Mouse (Mus musculus) liver, embryonic 13.5 days (tissue): ENCODE measurements around the gene Akain1. TPM values are rescaled to one million over a fixed set of nuclear protein-coding genes. Genes with fewer than 3 reads are reported as not detected.

ENCODE experiments used
- ATAC-seq: fragments of 200-750 bp; cut with Nextera tagmentation; 2 replicates; pipeline ENCODE4 v1.8.0; 2017; ENCODE audit warnings: low read depth, mild to moderate bottlenecking, moderate number of reproducible peaks, moderate library complexity
- DNase-seq: peaks from one replicate; pipeline ENCODE4 v3.0.0; 2022
- H3K27ac ChIP-seq: fragments of 300-500 bp; sonication (generic); 2 replicates; pipeline ENCODE4 v1.5.1; 2015; ENCODE audit warnings: moderate library complexity, mild to moderate bottlenecking, inconsistent platforms
- H3K27me3 ChIP-seq: fragments of 300-500 bp; sonication (generic); 2 replicates; pipeline ENCODE4 v1.6.1; 2015; ENCODE audit warnings: mild to moderate bottlenecking, inconsistent platforms
- H3K36me3 ChIP-seq: fragments of 300-500 bp; sonication (generic); 2 replicates; pipeline ENCODE4 v1.6.1; 2015; ENCODE audit warnings: mild to moderate bottlenecking, inconsistent platforms
- H3K4me1 ChIP-seq: fragments of 300-500 bp; sonication (generic); replicated peaks from 2 replicates; pipeline ENCODE4 v1.6.1; 2015; ENCODE audit warnings: inconsistent platforms
- H3K4me2 ChIP-seq: fragments of 300-500 bp; sonication (generic); 2 replicates; pipeline ENCODE4 v1.6.1; 2015; ENCODE audit warnings: inconsistent platforms, mild to moderate bottlenecking, moderate library complexity
- H3K4me3 ChIP-seq: fragments of 300-500 bp; sonication (generic); replicated peaks from 2 replicates; pipeline ENCODE4 v1.5.1; 2015; ENCODE audit warnings: mild to moderate bottlenecking, inconsistent platforms
- H3K9ac ChIP-seq: fragments of 300-500 bp; sonication (generic); 2 replicates; pipeline ENCODE4 v1.6.1; 2015; ENCODE audit warnings: mild to moderate bottlenecking, inconsistent platforms
- H3K9me3 ChIP-seq: fragments of 300-500 bp; sonication (generic); replicated peaks from 2 replicates; pipeline ENCODE4 v1.6.1; 2016; ENCODE audit warnings: inconsistent platforms
- WGBS: fragments of 180-500 bp; shearing (Covaris S2); methylation state at CpG from one replicate; pipeline ENCODE4 v1.1.7; 2015; ENCODE audit not compliant: insufficient replicate concordance; 5-methylcytosine and 5-hydroxymethylcytosine counted together
- polyA plus RNA-seq: library from polyadenylated mRNA; unstranded; fragments of >200 nt; fragmentation: Nextera tagmentation; extraction: Ambion mirVana; gene quantifications from 2 replicates; pipeline ENCODE4 v1.2.1, GENCODE M21; 2015

Akain1 gene
- polyA plus RNA-seq, 1 experiment from 2014 or later: not detected

- H3K27ac ChIP-seq: no peak overlapping the region
- no peak overlapping the region for H3K4me2 ChIP-seq
- no peaks in the 10 kb centered on the region; the same call in 1 of the 2 replicates for H3K9me3 ChIP-seq
- DNase-seq (no peak), ATAC-seq (no peak)
- H3K36me3 ChIP-seq: no peaks in the 10 kb centered on the region
- H3K4me1 ChIP-seq: no peaks in the 10 kb centered on the region
- no peak overlapping the region for H3K4me3 ChIP-seq
- no peaks in the 10 kb centered on the region for H3K27me3 ChIP-seq
- 74% methylated on average over 6 of the region's 6 CpGs for WGBS
- H3K9ac ChIP-seq: no peak overlapping the region
Observed at GRCm38 (mm10) chr17:69487884-69488283, 48.8 kb downstream of the Akain1 start.

- Histone ChIP-seq H3K27me3 (no peaks in the 10 kb centered on the region), H3K36me3 (no peaks in the 10 kb centered on the region), H3K4me3 (no peak overlapping the region), H3K4me1 (no peaks in the 10 kb centered on the region), H3K9ac (no peak overlapping the region), H3K27ac (no peak overlapping the region), H3K9me3 (no peaks in the 10 kb centered on the region; the same call in 1 of the 2 replicates), H3K4me2 (no peak overlapping the region)
- WGBS: 76% methylated on average over 5 of the region's 5 CpGs
- DNase-seq (no peak), ATAC-seq (no peak)
Observed at GRCm38 (mm10) chr17:69488826-69489225, 49.7 kb downstream of the Akain1 start.

GRCm38 (mm10) chr17:69492368-69492767 is 53.2 kb downstream of the Akain1 start:
- no peak for ATAC-seq
- WGBS: 68% methylated on average over 6 of the region's 6 CpGs

GRCm38 (mm10) chr17:69495531-69495930 is 56.4 kb downstream of the Akain1 start:
- 21% methylated on average over 2 of the region's 2 CpGs for WGBS
- H3K27me3 ChIP-seq: no peaks in the 10 kb centered on the region
- no peaks in the 10 kb centered on the region for H3K4me1 ChIP-seq
- ATAC-seq: no peak
- no peak for DNase-seq
- no peak overlapping the region for H3K4me3 ChIP-seq
- no peak overlapping the region for H3K4me2 ChIP-seq
- H3K9ac ChIP-seq: no peak overlapping the region
- no peak overlapping the region for H3K27ac ChIP-seq
- H3K9me3 ChIP-seq: no peaks in the 10 kb centered on the region
- no peaks in the 10 kb centered on the region for H3K36me3 ChIP-seq

More at GRCm38 (mm10) chr17:69492368-69492767, 53.2 kb downstream of the Akain1 start:
- no peak overlapping the region for H3K27ac ChIP-seq
- no peak overlapping the region for H3K4me2 ChIP-seq
- H3K4me1 ChIP-seq: no peaks in the 10 kb centered on the region
- no peak for DNase-seq
- no peaks in the 10 kb centered on the region for H3K9me3 ChIP-seq
- no peak overlapping the region for H3K4me3 ChIP-seq
- H3K27me3 ChIP-seq: no peaks in the 10 kb centered on the region
- no peaks in the 10 kb centered on the region for H3K36me3 ChIP-seq
- no peak overlapping the region for H3K9ac ChIP-seq

- no peaks in the 10 kb centered on the region for H3K9me3 ChIP-seq
- H3K27me3 ChIP-seq: no peaks in the 10 kb centered on the region
- ATAC-seq (no peak; the same call in 1 of the 2 replicates), DNase-seq (no peak)
- no peak overlapping the region for H3K9ac ChIP-seq
- 67% methylated on average over 3 of the region's 3 CpGs for WGBS
- no peak overlapping the region for H3K27ac ChIP-seq
- H3K4me2 ChIP-seq: no peak overlapping the region
- H3K36me3 ChIP-seq: no peaks in the 10 kb centered on the region
- no peaks in the 10 kb centered on the region for H3K4me1 ChIP-seq
- H3K4me3 ChIP-seq: no peak overlapping the region
Observed at GRCm38 (mm10) chr17:69496125-69496524, 57.0 kb downstream of the Akain1 start.

GRCm38 (mm10) chr17:69497315-69497714 is 58.2 kb downstream of the Akain1 start:
- H3K9ac ChIP-seq: no peak overlapping the region
- H3K4me3 ChIP-seq: no peak overlapping the region
- no peaks in the 10 kb centered on the region for H3K27me3 ChIP-seq
- 54% methylated on average over 4 of the region's 4 CpGs for WGBS
- no peaks in the 10 kb centered on the region for H3K36me3 ChIP-seq
- H3K4me1 ChIP-seq: no peaks in the 10 kb centered on the region
- DNase-seq (no peak), ATAC-seq (no peak)
- no peak overlapping the region for H3K27ac ChIP-seq
- no peak overlapping the region for H3K4me2 ChIP-seq
- no peaks in the 10 kb centered on the region for H3K9me3 ChIP-seq

GRCm38 (mm10) chr17:69498913-69499312 is 59.8 kb downstream of the Akain1 start:
- no peaks in the 10 kb centered on the region for H3K9me3 ChIP-seq
- 17% methylated on average over 2 of the region's 2 CpGs for WGBS
- no peak overlapping the region for H3K27ac ChIP-seq
- ATAC-seq (no peak), DNase-seq (no peak)
- no peaks in the 10 kb centered on the region for H3K27me3 ChIP-seq
- H3K4me1 ChIP-seq: no peaks in the 10 kb centered on the region
- H3K4me2 ChIP-seq: no peak overlapping the region
- H3K9ac ChIP-seq: no peak overlapping the region
- no peaks in the 10 kb centered on the region for H3K36me3 ChIP-seq
- H3K4me3 ChIP-seq: no peak overlapping the region

- 35% methylated on average over 6 of the region's 6 CpGs for WGBS
- DNase-seq (no peak), ATAC-seq (no peak)
- Histone ChIP-seq H3K9me3 (no peaks in the 10 kb centered on the region), H3K4me3 (no peak overlapping the region), H3K4me1 (no peaks in the 10 kb centered on the region), H3K4me2 (no peak overlapping the region), H3K36me3 (no peaks in the 10 kb centered on the region), H3K27me3 (no peaks in the 10 kb centered on the region), H3K9ac (no peak overlapping the region), H3K27ac (no peak overlapping the region)
Observed at GRCm38 (mm10) chr17:69499441-69499840, 60.3 kb downstream of the Akain1 start.

GRCm38 (mm10) chr17:69506070-69506469 is 66.9 kb downstream of the Akain1 start:
- ATAC-seq: no peak
- H3K9ac ChIP-seq: no peak overlapping the region
- DNase-seq: no peak
- WGBS: 25% methylated on average over 3 of the region's 3 CpGs
- H3K4me1 ChIP-seq: no peaks in the 10 kb centered on the region
- H3K36me3 ChIP-seq: no peaks in the 10 kb centered on the region
- H3K27me3 ChIP-seq: no peaks in the 10 kb centered on the region
- H3K4me2 ChIP-seq: no peak overlapping the region
- no peak overlapping the region for H3K27ac ChIP-seq
- no peaks in the 10 kb centered on the region for H3K9me3 ChIP-seq
- no peak overlapping the region for H3K4me3 ChIP-seq

- Histone ChIP-seq H3K36me3 (no peaks in the 10 kb centered on the region), H3K4me2 (no peak overlapping the region), H3K9me3 (0 out of 2 replicates have a peak, but pooled peaks cover 3% of the 10 kb centered on the region), H3K27me3 (no peaks in the 10 kb centered on the region), H3K4me1 (no peaks in the 10 kb centered on the region), H3K9ac (no peak overlapping the region), H3K27ac (no peak overlapping the region), H3K4me3 (no peak overlapping the region)
- 71% methylated on average over 4 of the region's 4 CpGs for WGBS
- DNase-seq: no peak
- no peak for ATAC-seq
Observed at GRCm38 (mm10) chr17:69516344-69516907, 77.3 kb downstream of the Akain1 start.

- no peaks in the 10 kb centered on the region for H3K4me1 ChIP-seq
- no peak overlapping the region for H3K4me2 ChIP-seq
- no peak overlapping the region for H3K27ac ChIP-seq
- 65% methylated on average over 5 of the region's 5 CpGs for WGBS
- no peak for DNase-seq
- ATAC-seq: no peak
- H3K36me3 ChIP-seq: no peaks in the 10 kb centered on the region
- no peak overlapping the region for H3K9ac ChIP-seq
- no peak overlapping the region for H3K4me3 ChIP-seq
- H3K27me3 ChIP-seq: no peaks in the 10 kb centered on the region
- H3K9me3 ChIP-seq: 0 out of 2 replicates have a peak, but pooled peaks cover under 1% of the 10 kb centered on the region
Observed at GRCm38 (mm10) chr17:69531472-69531871, 92.3 kb downstream of the Akain1 start.
